Mouse (Mus musculus) ES-CJ7 (cell line): ENCODE results near the gene Atp5d.

Experiments
- DNase-seq: peaks from one replicate; pipeline ENCODE4 v3.0.0; 2011; ENCODE audit warnings: low read depth, low spot score

Gene Atp5d

DNA sequence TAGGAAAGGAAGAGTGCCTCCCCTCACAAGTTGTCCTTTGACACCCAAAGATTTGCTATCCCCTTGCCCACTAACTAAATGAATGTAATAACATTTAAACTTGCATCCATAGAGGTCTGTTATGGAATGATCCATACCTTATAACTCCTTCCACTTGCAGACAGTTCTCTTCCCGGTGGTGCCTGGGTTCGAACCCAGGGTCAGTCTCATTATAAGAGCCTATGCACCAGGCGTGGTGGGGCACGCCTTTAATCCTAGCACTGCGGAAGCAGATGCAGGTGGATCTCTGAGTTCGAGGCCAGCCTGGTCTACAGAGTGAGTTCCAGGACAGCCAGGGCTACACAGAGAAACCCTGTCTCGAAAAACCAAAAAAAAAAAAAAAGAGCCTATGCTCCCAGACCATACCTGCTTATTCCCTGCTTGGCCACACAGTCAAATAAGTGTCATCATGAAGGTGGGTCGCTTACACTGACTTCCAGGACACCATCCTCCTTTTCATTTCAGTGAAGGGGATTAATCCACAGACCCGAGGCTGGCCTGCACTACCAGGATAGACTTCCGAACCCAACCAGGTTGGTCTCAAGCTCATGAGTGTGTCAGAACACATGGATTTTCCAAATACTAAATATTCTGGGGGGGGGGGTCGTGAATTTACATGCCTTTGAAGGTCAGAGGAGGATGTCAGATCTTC lies 1.7 kb downstream of the Atp5d start:
- no peak for DNase-seq

DNA sequence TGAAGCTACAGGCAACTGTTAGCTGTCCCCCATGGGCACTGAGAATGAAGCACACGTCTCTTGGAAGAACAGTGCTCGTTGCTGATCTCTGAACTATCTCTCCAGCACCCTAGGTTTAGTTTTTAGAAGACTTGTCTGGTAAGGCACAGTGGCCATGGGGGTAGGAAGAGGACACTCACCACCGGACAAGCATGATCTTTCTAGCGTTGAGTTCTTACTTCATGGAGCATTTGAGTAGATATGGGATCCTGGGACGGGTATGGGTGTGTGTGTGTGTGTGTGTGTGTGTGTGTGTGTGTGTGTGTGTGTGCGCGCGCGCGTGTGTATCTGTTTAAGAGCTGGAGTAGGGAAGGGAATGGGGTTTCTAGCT lies 2.2 kb downstream of the Atp5d start, which contains the start of gene Cbarp:
Gene Cbarp (minus strand): TSS at position 170 of the 370 bp plus-strand sequence.
- DNase-seq = no peak

DNA sequence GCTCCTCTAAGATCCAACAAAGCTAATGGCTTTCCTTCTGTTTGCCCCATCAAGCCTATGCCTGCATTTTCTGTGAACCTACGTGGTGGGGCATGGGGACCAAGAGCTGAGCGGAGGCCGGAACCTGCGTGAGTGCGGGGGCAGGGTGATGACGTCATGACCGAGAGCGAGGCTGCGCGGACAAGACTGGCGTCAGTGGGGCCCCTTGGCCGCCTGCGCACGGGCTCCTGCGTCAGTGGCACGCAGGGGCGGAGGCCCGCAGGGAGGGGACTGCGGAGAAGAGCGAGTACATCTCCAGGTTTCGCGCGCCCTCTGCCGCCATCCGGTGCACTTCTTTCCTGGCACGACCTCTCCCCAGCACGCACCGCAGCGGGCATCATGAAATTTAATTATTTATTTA lies 2.8 kb downstream of the Atp5d start:
- DNase-seq = peak; percentile 98

DNA sequence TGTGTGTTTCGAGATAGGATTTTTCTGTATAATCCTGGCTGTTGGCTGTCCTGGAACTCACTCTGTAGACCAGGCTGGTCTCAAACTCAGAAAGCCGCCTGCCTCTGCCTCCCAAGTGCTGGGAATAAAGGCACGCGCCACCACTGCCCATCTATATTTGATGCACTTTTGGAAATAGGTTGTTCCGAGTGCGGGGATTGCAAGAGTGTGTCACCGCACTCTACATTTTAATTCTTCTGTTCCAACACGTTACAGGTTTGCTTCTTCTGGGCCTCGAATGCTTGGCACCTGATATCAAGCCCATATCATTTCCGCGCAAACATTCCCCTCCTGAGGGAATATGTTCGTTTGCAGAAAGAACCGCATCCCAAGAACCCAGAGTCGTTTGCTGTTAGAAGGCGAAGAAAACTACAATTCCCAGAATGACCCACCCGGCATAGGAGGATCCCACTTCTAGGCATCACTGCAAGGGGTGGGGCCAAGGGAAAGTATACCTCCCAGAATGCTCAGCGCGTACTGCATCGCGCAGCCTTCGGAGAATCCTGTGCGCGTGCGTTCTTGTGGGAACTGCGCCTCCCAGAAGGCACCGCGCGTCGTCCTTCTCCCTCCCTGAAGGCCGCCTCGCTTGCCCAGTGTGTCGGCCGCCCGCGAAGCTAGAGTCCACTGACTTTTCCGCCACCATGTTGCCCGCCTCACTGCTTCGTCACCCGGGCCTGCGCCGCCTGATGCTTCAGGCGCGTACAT lies 3.5 kb downstream of the Atp5d start:
- DNase-seq = peak; percentile 99

DNA sequence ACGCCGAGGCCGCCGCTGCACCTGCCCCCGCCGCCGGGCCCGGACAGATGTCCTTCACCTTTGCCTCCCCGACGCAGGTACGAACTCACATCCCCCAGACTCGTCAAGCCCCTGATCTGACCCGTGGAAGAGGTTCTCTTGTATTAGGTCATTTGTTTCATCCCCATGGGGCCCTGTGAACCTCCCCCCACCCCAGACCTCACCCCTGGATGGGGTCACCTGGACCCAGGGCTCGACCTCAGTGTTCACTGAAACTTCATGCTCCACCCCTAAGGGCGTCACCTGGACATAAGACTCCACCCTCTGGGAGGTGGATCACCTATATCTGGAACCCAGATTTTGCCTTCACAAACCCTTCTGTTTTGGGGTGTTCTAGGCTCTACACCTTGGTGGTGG lies 4.1 kb downstream of the Atp5d start:
- peak; percentile 59 for DNase-seq

DNA sequence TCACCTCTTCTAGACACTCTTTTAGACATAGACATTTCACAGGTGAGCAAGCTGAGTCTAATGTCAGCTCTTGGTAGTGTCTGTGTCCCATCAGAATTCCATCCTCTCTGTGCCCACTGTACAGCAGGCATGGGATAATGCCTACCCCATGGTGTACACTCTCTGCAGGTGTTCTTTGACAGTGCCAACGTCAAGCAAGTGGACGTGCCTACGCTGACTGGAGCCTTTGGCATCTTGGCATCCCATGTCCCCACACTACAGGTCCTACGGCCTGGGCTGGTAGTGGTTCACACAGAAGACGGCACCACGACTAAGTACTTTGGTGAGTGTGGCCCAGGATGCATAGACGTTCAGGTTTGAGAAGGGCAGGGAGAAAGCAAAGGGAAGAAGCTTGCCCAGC lies 5.2 kb downstream of the Atp5d start:
- DNase-seq = no peak

DNA sequence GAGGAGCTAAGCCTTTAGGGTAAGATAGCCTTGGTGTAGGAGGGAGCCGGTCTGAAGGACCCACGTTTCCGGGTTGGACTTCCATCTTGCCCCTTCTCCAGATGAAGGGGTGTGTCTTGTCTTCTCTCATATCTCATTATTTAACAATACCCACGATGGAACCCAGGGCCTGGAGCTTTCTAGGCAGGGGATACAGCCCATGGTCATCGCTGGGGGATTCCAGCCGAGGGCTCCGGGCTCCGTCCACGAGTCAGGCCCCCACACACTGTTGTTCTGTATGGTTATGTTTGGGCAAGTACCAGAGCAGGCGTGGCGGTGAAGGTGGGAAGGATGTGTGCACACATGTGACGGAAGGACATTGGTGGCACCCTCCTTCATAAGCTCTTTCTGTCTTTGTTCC lies 5.7 kb downstream of the Atp5d start:
- no peak for DNase-seq

DNA sequence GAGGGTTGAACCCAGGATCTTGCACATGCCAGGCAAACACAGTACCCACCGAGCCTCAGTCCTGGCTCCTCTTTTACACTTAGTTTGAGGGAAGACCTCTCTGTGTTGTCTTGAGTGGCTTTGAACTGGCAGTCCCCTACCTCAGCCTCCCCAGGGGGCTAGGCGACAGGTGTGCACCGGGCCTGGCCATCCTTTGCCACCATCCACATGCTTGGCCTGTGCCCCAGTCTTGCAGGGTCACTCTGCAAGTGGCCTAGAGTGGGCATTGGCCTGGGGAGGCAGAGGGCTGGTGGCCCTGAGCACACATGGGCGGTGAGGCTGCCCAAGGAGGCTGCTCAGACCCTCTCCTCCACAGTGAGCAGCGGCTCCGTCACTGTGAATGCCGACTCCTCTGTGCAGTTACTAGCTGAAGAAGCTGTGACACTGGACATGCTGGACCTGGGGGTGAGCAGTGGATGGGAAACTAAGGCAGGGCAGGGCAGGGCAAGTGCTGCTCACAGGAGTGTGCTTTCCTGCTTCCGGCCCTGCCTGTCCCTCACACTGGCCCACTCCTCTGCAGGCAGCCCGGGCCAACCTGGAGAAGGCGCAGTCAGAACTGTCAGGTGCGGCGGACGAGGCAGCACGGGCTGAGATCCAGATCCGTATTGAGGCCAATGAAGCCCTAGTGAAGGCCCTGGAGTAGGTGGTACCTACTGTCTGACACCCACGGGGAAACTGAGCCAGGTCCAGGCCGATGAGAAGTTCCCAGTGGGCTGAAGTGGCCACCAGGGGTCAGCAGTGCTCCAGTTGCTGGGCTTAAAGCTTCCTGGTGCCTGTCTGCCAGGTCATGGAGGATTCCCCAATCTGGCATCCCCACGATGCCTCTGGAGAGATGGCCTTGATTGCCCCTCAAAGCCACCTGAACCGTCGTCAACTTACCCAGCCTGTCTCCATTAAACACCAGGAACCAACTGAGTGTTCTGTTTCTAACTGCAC lies 6.7 kb downstream of the Atp5d start:
- DNase-seq = peak; percentile 70

DNA sequence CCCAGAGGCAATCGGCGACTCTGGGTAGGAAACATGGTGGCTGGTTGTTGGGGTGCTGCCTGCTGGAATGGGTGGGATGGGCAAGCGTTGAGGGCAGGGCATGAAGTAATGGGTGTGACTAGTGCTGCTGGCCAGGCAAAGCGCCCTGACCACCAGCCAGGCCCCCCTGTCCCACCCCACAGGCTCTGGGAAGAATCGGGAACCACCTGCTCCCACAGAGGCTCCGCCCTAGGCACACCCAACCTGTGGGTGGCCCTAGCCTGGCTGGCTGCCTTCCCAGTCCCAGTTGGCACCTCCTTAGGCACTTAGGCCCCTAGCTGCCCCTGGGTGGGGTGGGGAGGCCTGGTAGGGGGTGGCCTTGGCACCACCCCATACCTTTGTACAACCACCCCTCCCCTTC lies 7.5 kb downstream of the Atp5d start:
- DNase-seq = no peak

DNA sequence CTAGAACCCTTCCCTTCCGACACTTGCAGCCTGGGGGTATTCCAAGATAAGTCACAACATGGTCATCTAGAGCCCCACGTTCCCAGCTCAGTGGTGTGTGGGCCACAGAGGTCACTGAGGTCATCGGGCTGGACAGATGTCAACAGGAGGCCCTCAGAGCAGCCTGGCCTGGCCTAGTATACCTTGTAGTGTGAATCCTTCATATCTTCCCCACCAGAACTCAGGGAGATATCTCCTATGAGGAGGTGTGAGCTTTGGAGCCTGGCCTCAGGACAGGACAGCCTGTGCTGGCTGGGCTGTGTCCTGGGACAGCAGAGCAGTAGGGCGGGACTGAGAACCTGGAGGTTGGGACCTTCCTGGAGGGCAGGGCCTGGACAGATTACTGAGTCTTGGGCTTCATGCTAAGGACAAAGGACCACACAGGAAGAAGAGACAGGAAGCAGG lies 8.2 kb downstream of the Atp5d start:
- no peak for DNase-seq

DNA sequence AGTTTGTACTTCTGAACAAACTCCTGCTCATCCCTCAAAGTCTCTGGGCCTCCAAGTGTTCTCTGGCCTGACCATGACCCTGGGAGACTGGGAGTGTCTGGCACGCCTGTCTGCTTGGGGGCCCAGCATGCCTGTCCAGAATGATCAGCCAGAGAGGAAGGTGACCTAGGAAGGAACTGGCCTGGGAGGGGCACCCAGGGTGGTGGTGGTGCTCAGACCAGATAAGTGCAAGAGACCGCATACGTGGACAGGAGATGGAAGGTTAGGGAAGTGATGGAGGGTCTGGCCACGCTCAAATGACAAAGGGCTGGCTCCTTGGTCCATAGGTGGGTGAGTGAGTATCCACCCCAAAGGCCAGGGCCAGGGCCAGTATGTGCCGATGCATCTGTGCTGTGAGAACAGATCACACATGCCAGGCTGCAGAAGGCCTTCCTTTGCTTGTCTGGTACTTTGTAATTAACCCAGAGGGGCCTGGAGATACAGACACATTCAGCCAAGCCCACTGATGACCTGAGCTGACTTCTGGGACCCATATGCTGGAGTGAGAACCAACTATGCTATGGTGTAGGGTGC lies 8.8 kb downstream of the Atp5d start:
- DNase-seq = no peak

DNA sequence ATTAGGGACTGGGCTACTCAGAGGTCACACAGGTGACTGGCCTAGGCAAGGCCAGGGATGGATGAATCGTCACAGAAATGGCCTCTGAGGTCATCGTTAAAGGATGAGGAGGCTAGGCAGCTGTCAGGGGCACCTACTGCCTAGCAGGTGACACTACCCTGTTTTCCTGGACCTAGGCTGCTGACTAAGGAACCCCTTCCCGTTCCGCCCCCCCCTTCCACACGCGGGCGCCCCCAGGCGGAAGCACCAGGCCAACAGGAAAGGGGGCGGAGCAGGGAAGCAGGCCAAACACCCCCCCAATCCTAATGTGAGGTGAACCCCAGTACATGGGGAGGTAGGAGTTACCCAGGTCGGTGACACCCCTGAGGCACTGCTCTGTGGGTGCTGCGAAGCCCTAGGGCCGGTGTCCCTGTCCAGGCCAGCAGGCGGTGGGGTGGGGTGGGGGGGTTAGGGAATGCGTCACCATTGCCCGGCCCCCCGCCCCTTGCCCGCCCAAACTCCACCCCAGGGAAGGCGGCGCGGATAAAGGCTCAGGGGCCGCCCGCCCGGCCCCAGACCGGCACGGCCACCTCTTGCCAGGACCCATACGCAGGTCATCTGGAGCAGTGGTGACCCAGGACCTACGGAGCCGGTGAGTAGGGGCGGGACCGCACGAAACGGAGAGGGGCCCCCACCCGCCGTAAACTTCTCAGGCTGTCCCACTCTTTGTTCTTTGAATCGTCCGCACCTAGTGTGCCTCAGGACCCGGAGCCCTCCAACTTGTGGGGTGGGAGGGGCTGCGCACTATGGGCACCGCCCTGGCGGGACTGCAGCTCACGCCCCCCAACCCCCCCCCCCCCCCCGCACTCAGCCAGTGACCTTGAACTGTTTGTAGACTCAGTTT lies 9.5 kb downstream of the Atp5d start, which contains the start of gene Midn:
Gene Midn (plus strand): TSS at position 554 of the 883 bp plus-strand sequence.
- peak; percentile 74 for DNase-seq

DNA sequence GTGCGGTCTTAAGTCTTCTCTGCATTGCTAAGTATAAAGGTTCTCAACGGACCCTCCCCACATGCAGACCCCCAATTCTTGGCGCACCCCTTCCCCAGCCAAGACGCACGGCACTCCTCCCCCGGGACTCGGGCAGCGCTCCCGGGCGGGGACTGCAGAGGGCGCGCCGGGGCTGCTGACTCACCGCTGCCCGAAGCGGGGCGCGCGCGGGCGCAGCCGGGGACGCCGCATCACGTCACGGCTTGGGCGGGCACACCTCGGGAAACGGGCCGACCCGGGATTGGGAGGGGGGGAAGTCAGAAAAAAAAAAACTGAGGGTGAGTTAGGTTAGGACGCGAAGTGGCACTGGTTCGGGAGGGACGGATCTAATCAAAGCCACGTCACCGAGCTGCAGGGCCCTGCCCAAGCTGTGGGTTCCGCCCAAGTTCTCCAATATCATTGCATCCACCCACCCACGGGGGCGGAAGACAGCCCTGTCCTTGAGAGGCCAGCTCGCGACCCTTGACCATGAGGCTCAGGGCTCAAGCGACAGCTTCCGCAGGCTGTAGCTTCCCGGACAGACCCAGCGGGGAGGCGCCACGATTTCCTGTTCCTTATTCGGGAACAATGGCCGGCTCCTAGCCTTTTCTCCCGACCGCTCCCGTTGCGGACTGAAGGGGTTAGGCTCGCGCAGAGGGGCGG lies 10.3 kb downstream of the Atp5d start:
- DNase-seq = no peak

DNA sequence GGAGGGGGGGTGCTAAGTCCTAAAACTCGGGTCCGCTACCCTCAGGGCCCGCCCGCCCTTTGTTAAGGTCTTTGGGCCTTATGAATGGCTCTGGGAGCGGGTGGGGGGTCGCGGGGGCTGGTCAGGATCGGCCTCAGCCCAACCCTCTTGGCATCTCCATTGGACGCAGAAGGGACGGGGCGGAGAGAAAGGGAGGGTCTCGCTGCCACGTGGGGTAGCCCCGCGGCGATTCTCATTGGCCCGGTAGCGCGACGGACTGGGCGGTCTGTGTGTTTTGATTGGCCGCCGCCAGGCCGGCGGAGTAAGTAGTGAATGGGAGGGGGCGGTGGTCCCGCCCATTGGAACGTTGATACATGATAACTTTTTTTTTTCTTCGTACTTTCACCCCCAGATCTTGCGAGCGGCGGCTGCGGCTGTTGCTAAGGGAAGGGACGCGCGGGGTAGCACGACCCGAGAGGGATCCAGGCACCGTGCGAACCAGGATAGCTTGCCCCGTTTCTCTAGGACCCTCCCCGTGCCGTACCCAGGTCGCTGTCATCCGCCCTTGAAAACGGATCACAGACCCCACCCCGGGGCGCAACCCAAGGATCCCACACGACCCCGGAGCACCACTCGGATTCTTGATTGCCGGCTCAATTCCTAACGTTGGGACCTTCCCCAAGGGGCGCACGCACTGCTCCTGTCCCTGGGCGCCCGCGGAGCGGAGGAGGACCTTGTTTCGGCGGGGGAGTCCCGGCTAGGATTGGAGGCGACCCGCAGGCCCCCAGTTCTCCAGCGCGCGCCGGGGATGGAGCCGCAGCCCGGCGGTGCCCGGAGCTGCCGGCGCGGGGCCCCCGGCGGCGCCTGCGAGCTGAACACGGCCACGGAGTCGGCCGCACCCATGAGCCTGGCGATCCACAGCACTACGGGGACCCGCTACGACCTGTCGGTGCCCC lies 11.1 kb downstream of the Atp5d start:
- DNase-seq = peak; percentile 99

DNA sequence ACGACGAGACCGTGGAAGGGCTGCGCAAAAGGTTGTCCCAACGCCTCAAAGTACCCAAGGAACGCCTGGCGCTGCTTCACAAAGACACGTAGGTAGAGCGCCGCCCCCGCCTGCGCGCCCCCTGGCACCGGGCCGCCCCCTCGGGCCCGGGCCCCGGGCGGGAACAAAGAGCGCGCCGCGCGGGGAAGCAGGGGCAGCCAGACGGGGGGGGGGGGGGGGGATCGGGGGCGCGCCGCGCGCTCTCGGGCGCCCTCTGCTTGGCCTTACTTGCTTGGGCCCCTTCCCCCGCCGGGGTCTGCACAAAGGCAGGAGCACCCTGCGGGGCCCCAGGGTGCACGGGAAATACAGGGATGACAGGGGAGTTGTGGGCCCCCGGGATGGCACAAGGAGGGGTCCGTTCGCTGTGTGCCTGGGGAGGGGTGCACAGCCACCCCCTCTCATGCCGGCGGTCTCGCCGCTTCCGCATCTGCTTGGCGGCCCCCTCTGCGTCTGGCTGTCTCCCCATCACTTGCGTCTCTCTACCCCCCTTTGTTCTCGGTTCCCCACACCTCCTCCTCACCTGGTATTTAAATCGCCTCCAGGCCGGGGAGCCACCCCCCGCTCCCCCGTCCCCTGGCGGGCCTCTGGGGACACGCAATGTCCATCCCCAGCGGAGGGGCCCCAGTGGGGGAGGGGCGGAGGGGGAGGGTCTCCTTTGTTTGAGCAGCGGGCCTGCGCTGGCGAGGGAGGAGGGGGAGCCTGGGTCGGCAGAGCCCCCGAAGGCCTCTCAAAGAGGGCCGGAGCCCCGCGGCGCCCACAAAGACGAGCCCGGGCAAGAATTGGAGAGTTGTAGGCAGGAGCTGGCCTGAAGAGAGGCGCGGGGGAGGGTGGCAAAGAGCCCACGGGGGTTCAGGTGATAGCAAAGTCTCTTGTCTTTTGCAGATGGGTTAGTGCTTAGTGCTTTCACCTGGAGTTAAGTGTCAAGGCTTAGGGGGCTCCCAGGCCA lies 12.1 kb downstream of the Atp5d start:
- peak; percentile 55 for DNase-seq

DNA sequence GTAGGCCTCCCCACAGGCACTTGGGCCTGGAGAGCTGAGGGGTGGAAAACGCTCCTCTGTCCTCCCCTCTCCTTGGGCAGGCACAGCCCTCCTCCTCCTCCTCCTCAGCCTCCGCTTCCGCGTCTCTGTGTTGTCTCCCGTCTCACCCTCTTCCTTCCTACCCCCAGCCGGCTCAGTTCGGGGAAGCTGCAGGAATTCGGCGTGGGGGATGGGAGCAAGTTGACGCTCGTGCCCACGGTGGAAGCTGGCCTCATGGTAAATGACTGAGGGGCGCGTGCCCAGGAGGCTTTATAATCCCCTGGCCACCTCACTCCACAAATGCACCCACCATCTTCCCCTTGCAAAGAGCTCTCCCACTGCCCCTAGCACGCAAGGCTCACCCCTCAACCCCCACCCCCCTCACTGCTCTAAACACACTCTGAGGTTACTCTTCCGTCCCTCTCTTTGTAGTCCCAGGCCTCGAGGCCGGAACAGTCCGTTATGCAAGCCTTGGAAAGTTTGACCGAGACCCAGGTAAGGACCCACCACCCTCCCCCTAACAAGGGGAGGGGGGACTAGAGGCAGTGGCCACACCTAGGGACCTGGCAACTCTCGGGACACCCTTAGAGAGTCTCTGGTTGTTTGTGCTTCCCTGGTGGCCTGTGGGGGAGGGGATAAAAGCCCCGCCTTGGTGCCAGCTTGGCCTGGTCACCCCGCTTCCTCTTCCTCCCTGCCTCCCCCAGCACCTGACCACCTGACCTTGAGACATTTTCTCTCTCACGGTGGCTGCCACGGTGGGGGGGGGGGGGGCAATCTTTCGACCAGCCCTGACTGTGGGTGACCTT lies 13.0 kb downstream of the Atp5d start:
- peak; percentile 71 for DNase-seq
